Mouse (Mus musculus) myocyte (in vitro differentiated cells): ENCODE measurements around the gene Tmem123. TPM values are rescaled to one million over a fixed set of nuclear protein-coding genes. Genes with fewer than 3 reads are reported as not detected.

ENCODE experiments used
- H3K27me3 ChIP-seq: one replicate; pipeline ENCODE4 v1.6.1; 2011; ENCODE audit not compliant: control insufficient read depth, insufficient read depth, insufficient read length
- H3K36me3 ChIP-seq: one replicate; pipeline ENCODE4 v1.6.1; 2011; ENCODE audit not compliant: control insufficient read depth, insufficient read depth
- H3K4me2 ChIP-seq: one replicate; pipeline ENCODE4 v1.6.1; 2011; ENCODE audit warnings: low read depth, control low read depth
- H3K4me3 ChIP-seq: one replicate; pipeline ENCODE4 v1.5.1; 2011; ENCODE audit warnings: mild to moderate bottlenecking, control low read depth, moderate library complexity
- H3K79me2 ChIP-seq: one replicate; pipeline ENCODE4 v1.6.1; 2011; ENCODE audit not compliant: control insufficient read depth, insufficient read depth
- H3ac ChIP-seq: one replicate; pipeline ENCODE4 v1.6.1; 2011; ENCODE audit not compliant: control insufficient read depth, insufficient read length
- CEBPB ChIP-seq: IDR thresholded peaks from 2 replicates; pipeline ENCODE4 v1.6.1; 2011; ENCODE audit warnings: mild to moderate bottlenecking, moderate library complexity; ENCODE audit not compliant: poor library complexity, insufficient read depth, severe bottlenecking
- E2F4 ChIP-seq: IDR thresholded peaks from one replicate; pipeline ENCODE4 v1.6.1; 2011; ENCODE audit warnings: mild to moderate bottlenecking, control low read depth, moderate library complexity; ENCODE audit not compliant: insufficient read depth
- MAX ChIP-seq: IDR thresholded peaks from one replicate; pipeline ENCODE4 v1.6.1; 2011; ENCODE audit warnings: low read depth, mild to moderate bottlenecking, control low read depth
- MYOD1 ChIP-seq, 3 experiments: IDR thresholded peaks; one replicate each; pipeline ENCODE4 v1.6.1; 2011; ENCODE audit warnings: control low read depth in 2 of 3, low read depth in 2 of 3, mild to moderate bottlenecking in 2 of 3, moderate library complexity in 1 of 3; ENCODE audit not compliant: insufficient read length in 2 of 3, control insufficient read depth in 1 of 3
- MYOG ChIP-seq, 3 experiments: IDR thresholded peaks; one replicate each; pipeline ENCODE4 v1.6.1; 2011; ENCODE audit warnings: control low read depth in 2 of 3, low read depth in 2 of 3, mild to moderate bottlenecking in 2 of 3; ENCODE audit not compliant: insufficient read length in 2 of 3, control insufficient read depth in 1 of 3, insufficient read depth in 1 of 3
- POLR2A ChIP-seq: IDR thresholded peaks from one replicate; pipeline ENCODE4 v1.6.1; 2011; ENCODE audit warnings: low read depth, mild to moderate bottlenecking, control low read depth, moderate library complexity; ENCODE audit not compliant: insufficient read length
- POLR2AphosphoS2 ChIP-seq: IDR thresholded peaks from one replicate; pipeline ENCODE4 v1.6.1; 2011; ENCODE audit warnings: low read depth, control low read depth; ENCODE audit not compliant: insufficient read length
- REST ChIP-seq: IDR thresholded peaks from one replicate; pipeline ENCODE4 v1.6.1; 2011; ENCODE audit warnings: mild to moderate bottlenecking, control low read depth, moderate library complexity; ENCODE audit not compliant: insufficient read depth, insufficient read length
- SRF ChIP-seq: IDR thresholded peaks from one replicate; pipeline ENCODE4 v1.6.1; 2011; ENCODE audit warnings: low read depth; ENCODE audit not compliant: control insufficient read depth, insufficient read length
- TCF12 ChIP-seq: IDR thresholded peaks from one replicate; pipeline ENCODE4 v1.6.1; 2011; ENCODE audit warnings: mild to moderate bottlenecking, control low read depth; ENCODE audit not compliant: poor library complexity, insufficient read depth, severe bottlenecking
- TCF3 ChIP-seq: IDR thresholded peaks from one replicate; pipeline ENCODE4 v1.6.1; 2011; ENCODE audit warnings: low read depth, control low read depth; ENCODE audit not compliant: insufficient read length
- USF1 ChIP-seq: IDR thresholded peaks from one replicate; pipeline ENCODE4 v1.6.1; 2011; ENCODE audit warnings: low read depth, mild to moderate bottlenecking, control low read depth, moderate library complexity
- polyA plus RNA-seq: library from polyadenylated mRNA; unstranded; fragments of >200 nt; fragmentation: generic; extraction: Trizol; gene quantifications from one replicate; pipeline ENCODE4 v1.2.1, GENCODE M21; 2012; ENCODE audit warnings: missing spikeins

The Tmem123 gene
- polyA plus RNA-seq, 1 experiment = 60.9 TPM

GRCm38 (mm10) chr9:7784615-7785012, 20.8 kb downstream of the Tmem123 start:
- no peak for TF ChIP-seq E2F4
- peak; percentile 78 for TF ChIP-seq TCF3
- TF ChIP-seq POLR2AphosphoS2 = no peak
- peak; percentile 99 for TF ChIP-seq TCF12
- TF ChIP-seq MYOD1 (IDR thresholded peaks at IDR 0.05; ENCODE audit: control insufficient read depth in 1 of 3, insufficient read length in 2 of 3, low read depth in 2 of 3) = peak; percentile 97 to 99 (median 97)
- TF ChIP-seq POLR2A = no peak
- peak; percentile 78 for TF ChIP-seq CEBPB
- peak; percentile 72 to 97 (median 96) for TF ChIP-seq MYOG (IDR thresholded peaks at IDR 0.05; ENCODE audit: control insufficient read depth in 1 of 3, insufficient read depth in 1 of 3, insufficient read length in 2 of 3, low read depth in 2 of 3)
- no peak for TF ChIP-seq SRF
- TF ChIP-seq REST = no peak

GRCm38 (mm10) chr9:7785396-7785795, 21.6 kb downstream of the Tmem123 start:
- Histone ChIP-seq H3K36me3 (peaks cover 8% of the 10 kb centered on the region), H3K79me2 (peaks cover 8% of the 10 kb centered on the region), H3K4me3 (no peak overlapping the region), H3ac (no peak overlapping the region), H3K4me2 (peak overlapping the region; percentile 70), H3K27me3 (no peaks in the 10 kb centered on the region)
- TF ChIP-seq USF1 (no peak), MYOD1 (IDR thresholded peaks at IDR 0.05; ENCODE audit: control insufficient read depth in 1 of 3, insufficient read length in 2 of 3, low read depth in 2 of 3) (no peak), TCF12 (no peak), TCF3 (no peak), REST (no peak), MYOG (IDR thresholded peaks at IDR 0.05; ENCODE audit: control insufficient read depth in 1 of 3, insufficient read depth in 1 of 3, insufficient read length in 2 of 3, low read depth in 2 of 3) (no peak), E2F4 (no peak), MAX (no peak), POLR2A (no peak), CEBPB (no peak), SRF (no peak), POLR2AphosphoS2 (no peak)

More at GRCm38 (mm10) chr9:7784615-7785012, 20.8 kb downstream of the Tmem123 start:
- Histone ChIP-seq H3K79me2 (peaks cover 8% of the 10 kb centered on the region), H3K4me2 (peak overlapping the region; percentile 70), H3ac (no peak overlapping the region), H3K27me3 (no peaks in the 10 kb centered on the region), H3K4me3 (no peak overlapping the region), H3K36me3 (peaks cover 9% of the 10 kb centered on the region)

DNA sequence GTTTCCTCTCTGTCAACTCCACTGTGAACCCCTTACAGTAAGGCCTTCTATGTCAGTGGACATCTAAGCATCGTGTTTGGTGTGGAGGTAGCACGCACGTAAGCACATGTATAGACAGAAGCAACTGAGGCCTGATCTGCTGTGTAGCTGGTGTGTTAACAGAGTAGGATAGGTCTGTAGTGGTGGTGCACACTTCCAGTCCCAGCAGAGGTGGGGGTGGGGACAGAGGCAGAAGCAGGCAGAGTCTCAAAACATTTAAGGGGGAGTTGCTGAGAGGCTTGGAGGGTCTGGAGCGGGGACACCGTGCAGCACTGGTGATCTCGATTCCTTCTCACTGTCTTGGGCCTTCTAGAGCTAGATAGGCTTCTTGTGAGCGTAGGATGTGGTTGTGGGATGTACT, 22.2 kb downstream of the Tmem123 start:
- TF ChIP-seq MAX (no peak), USF1 (no peak), POLR2AphosphoS2 (no peak), TCF12 (no peak), REST (no peak), POLR2A (no peak), MYOG (IDR thresholded peaks at IDR 0.05; ENCODE audit: control insufficient read depth in 1 of 3, insufficient read depth in 1 of 3, insufficient read length in 2 of 3, low read depth in 2 of 3) (no peak), SRF (no peak), CEBPB (no peak), E2F4 (no peak), MYOD1 (IDR thresholded peaks at IDR 0.05; ENCODE audit: control insufficient read depth in 1 of 3, insufficient read length in 2 of 3, low read depth in 2 of 3) (no peak)
- H3K79me2 ChIP-seq = peaks cover 8% of the 10 kb centered on the region
- no peaks in the 10 kb centered on the region for H3K27me3 ChIP-seq
- no peak overlapping the region for H3ac ChIP-seq
- peak overlapping the region; percentile 70 for H3K4me2 ChIP-seq
- H3K4me3 ChIP-seq = no peak overlapping the region
- H3K36me3 ChIP-seq = peaks cover 11% of the 10 kb centered on the region

DNA sequence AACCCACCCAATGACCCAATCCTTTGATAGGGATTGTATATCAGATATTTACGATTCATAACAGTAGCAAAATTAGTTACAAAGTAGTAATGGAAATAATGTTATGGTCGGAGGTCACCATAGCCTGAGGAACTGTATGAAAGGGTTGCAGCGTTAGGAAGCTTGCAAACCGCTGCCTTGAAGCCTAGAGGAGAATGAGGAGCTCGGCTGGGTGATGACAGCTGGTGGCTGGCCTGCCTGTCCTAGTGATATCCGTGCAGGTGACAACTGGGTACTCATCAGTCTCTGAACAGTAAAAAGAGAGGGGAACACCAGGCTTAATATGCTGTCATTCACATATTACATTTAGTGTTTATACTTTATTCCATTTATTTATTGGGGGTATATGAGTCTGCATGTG, 24.6 kb downstream of the Tmem123 start:
- Histone ChIP-seq H3K4me3 (no peak overlapping the region), H3K36me3 (peaks cover 30% of the 10 kb centered on the region), H3K79me2 (peaks cover 8% of the 10 kb centered on the region), H3K4me2 (no peak overlapping the region), H3K27me3 (no peaks in the 10 kb centered on the region), H3ac (no peak overlapping the region)
- TF ChIP-seq TCF3 = no peak
- peak in 1 of 3 experiments; percentile 4 for TF ChIP-seq MYOD1 (IDR thresholded peaks at IDR 0.05; ENCODE audit: control insufficient read depth in 1 of 3, insufficient read length in 2 of 3, low read depth in 2 of 3)
- peak in 1 of 3 experiments; percentile 9 for TF ChIP-seq MYOG (IDR thresholded peaks at IDR 0.05; ENCODE audit: control insufficient read depth in 1 of 3, insufficient read depth in 1 of 3, insufficient read length in 2 of 3, low read depth in 2 of 3)

DNA sequence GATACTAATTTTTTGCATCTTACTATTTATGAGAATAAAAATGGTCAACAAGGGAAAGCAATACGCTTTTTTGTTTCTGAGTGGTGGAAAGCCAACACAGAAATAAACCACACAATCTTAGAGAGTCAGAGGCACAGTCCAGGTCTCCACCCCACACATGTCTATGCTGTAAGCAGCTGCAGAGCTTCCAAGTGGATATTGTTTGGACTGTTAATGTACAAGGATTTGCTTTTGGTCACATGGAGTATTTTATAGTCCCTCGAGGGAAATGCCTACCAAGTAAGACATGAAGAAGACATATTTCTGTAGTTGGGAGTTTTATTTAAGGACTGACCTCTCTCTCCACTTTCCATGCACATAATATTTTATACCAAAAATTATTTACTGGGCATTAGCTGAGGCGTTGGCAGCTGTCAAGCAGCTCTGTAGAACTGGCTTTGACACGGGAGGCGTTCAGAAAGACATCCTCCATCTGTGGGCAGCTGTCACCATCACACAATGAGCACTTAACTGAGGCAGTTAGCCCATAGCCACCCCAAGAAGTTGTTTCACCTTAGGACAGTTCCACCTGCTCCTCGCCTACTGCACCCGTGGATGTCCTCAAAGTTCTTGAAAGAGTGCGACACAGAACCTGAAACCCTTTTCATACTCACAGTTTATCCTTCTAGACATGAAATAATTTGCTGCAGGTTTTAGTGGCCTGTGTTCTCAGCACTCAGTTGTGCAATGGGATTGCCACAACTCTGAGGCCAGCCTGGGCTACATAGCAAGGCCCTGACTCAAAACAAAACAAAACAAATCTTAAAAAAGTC, 26.1 kb downstream of the Tmem123 start:
- no peak for TF ChIP-seq SRF
- peak; percentile 74 to 88 (median 83) for TF ChIP-seq MYOD1 (IDR thresholded peaks at IDR 0.05; ENCODE audit: control insufficient read depth in 1 of 3, insufficient read length in 2 of 3, low read depth in 2 of 3)
- peak in 2 of 3 experiments; percentile 62 to 87 for TF ChIP-seq MYOG (IDR thresholded peaks at IDR 0.05; ENCODE audit: control insufficient read depth in 1 of 3, insufficient read depth in 1 of 3, insufficient read length in 2 of 3, low read depth in 2 of 3)
- peak; percentile 80 for TF ChIP-seq USF1
- TF ChIP-seq POLR2A = no peak
- TF ChIP-seq MAX = no peak
- no peak for TF ChIP-seq TCF3
- no peak for TF ChIP-seq E2F4
- TF ChIP-seq REST = no peak
- 0 out of 2 replicates have a peak, but pooled peaks have one; percentile 18 for TF ChIP-seq CEBPB
- TF ChIP-seq TCF12 = peak; percentile 47
- no peak for TF ChIP-seq POLR2AphosphoS2
- no peak overlapping the region for H3K4me3 ChIP-seq
- peaks cover 8% of the 10 kb centered on the region for H3K79me2 ChIP-seq
- no peak overlapping the region for H3ac ChIP-seq
- H3K4me2 ChIP-seq = peak overlapping the region; percentile 0
- H3K36me3 ChIP-seq = peaks cover 42% of the 10 kb centered on the region
- H3K27me3 ChIP-seq = no peaks in the 10 kb centered on the region
